Mouse (Mus musculus) ES-Bruce4 (cell line): ENCODE measurements around the gene Sec14l1.

Experiments used
- CTCF ChIP-seq: IDR thresholded peaks from one replicate; pipeline ENCODE4 v1.8.1; 2011; ENCODE audit warnings: low read depth, low read length
- EP300 ChIP-seq: IDR thresholded peaks from 2 replicates; pipeline ENCODE4 v1.6.1; 2011; ENCODE audit warnings: low read depth, low read length; ENCODE audit not compliant: insufficient read depth
- POLR2A ChIP-seq: IDR thresholded peaks from one replicate; pipeline ENCODE4 v1.8.1; 2011; ENCODE audit warnings: low read length; ENCODE audit not compliant: insufficient read depth

- TF ChIP-seq CTCF (no peak), POLR2A (no peak), EP300 (no peak)
Observed at GRCm38 (mm10) chr11:117077227-117077626, 37.7 kb upstream of the Sec14l1 start.
